Mouse (Mus musculus) heart, embryonic 16.5 days (tissue): Measurements from ENCODE around the gene Tmem170b. TPM values are rescaled to one million over a fixed set of nuclear protein-coding genes. Genes with fewer than 3 reads are reported as not detected.

Experiments used
- ATAC-seq: fragments of 200-750 bp; cut with Nextera tagmentation; replicated peaks from 2 replicates; pipeline ENCODE4 v1.8.0; 2017; ENCODE audit warnings: moderate number of reproducible peaks; ENCODE audit not compliant: insufficient read depth, low FRiP score; ENCODE audit errors: extremely low read depth
- H3K27ac ChIP-seq: fragments of 300-500 bp; sonication (generic); 2 replicates; pipeline ENCODE4 v1.5.1; 2014; ENCODE audit warnings: mild to moderate bottlenecking, low read length, control low read depth, moderate library complexity
- H3K27me3 ChIP-seq: fragments of 300-500 bp; sonication (generic); 2 replicates; pipeline ENCODE4 v1.6.1; 2014; ENCODE audit warnings: low read length, mixed read lengths; ENCODE audit not compliant: control insufficient read depth, insufficient read depth
- H3K36me3 ChIP-seq: fragments of 300-500 bp; sonication (generic); 2 replicates; pipeline ENCODE4 v1.6.1; 2014; ENCODE audit not compliant: control insufficient read depth, insufficient read depth
- H3K4me1 ChIP-seq: fragments of 300-500 bp; sonication (generic); 2 replicates; pipeline ENCODE4 v1.6.1; 2014; ENCODE audit warnings: low read length, mixed read lengths; ENCODE audit not compliant: control insufficient read depth, insufficient read depth
- H3K4me2 ChIP-seq: fragments of 300-500 bp; sonication (generic); 2 replicates; pipeline ENCODE4 v1.6.1; 2014; ENCODE audit warnings: low read depth, mild to moderate bottlenecking, control low read depth, low read length
- H3K4me3 ChIP-seq: fragments of 300-500 bp; sonication (generic); 2 replicates; pipeline ENCODE4 v1.5.1; 2014; ENCODE audit warnings: mild to moderate bottlenecking, control low read depth, low read length
- H3K9ac ChIP-seq: fragments of 300-500 bp; sonication (generic); 2 replicates; pipeline ENCODE4 v1.6.1; 2014; ENCODE audit warnings: low read length, control low read depth
- H3K9me3 ChIP-seq: fragments of 300-500 bp; sonication (generic); replicated peaks from 2 replicates; pipeline ENCODE4 v1.6.1; 2016; ENCODE audit warnings: low read length; ENCODE audit not compliant: control insufficient read depth
- WGBS: fragments of 180-500 bp; shearing (Covaris S2); extraction: QIAGEN DNeasy Blood & Tissue Kit; methylation state at CpG from one replicate; pipeline ENCODE4 v1.1.7; 2014; 5-methylcytosine and 5-hydroxymethylcytosine counted together
- polyA plus RNA-seq: library from polyadenylated mRNA; unstranded; fragments of >200 nt; fragmentation: Nextera tagmentation; extraction: Ambion mirVana; gene quantifications from 2 replicates; pipeline ENCODE4 v1.2.1, GENCODE M21; 2015

Gene Tmem170b
- polyA plus RNA-seq, 1 experiment from 2014 or later: 12.1 TPM

GRCm38 (mm10) chr13:41581058-41581457, 24.6 kb upstream of the Tmem170b start:
- Histone ChIP-seq H3K27me3 (no peaks in the 10 kb centered on the region), H3K4me1 (no peaks in the 10 kb centered on the region), H3K9me3 (peaks cover 14% of the 10 kb centered on the region), H3K36me3 (no peaks in the 10 kb centered on the region), H3K4me2 (no peak overlapping the region), H3K4me3 (no peak overlapping the region), H3K27ac (no peak overlapping the region), H3K9ac (no peak overlapping the region)
- ATAC-seq: no peak
- 76% methylated on average over 4 of the region's 4 CpGs for WGBS

DNA sequence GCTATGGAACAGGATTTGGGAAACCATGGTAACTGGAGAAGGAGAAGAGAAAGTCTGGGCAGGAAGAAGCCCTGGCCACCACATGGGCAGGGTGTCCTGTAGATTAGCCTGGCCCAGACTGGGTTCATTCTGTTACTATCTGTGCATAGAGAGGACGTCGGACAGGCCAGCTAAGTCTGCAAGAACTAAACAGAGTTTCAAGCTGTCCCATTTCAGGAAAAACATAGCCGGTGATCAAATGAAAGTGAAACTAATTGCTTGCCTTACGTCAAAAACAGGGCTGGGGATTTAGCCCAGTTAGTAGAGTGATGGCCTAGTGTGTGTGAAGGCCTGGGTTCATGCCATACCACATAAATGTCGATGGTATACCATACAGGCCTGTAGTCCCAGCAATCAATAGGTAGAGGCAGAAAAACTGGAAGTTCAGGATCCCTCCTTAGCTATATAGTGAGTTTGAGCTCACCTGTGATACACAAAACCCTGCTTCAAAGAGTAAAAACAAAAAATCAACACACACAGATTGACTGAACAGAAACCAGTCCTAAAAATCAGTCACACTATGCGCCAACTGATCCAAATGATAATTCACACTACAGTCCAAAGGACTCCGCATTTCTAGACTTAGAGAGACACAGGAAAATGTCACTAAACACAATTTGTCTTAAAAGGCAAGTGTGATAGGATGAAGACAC, 21.9 kb upstream of the Tmem170b start:
- Histone ChIP-seq H3K27me3 (no peaks in the 10 kb centered on the region), H3K9ac (no peak overlapping the region), H3K27ac (no peak overlapping the region), H3K4me1 (no peaks in the 10 kb centered on the region), H3K36me3 (no peaks in the 10 kb centered on the region), H3K4me2 (peak overlapping the region; percentile 17; the same call in 1 of the 2 replicates), H3K9me3 (peaks cover 4% of the 10 kb centered on the region; the same call in 1 of the 2 replicates), H3K4me3 (no peak overlapping the region)
- 70% methylated on average over 7 of the region's 7 CpGs for WGBS
- ATAC-seq: no peak

- Histone ChIP-seq H3K27me3 (no peaks in the 10 kb centered on the region), H3K4me1 (no peaks in the 10 kb centered on the region), H3K9me3 (peaks cover 4% of the 10 kb centered on the region; the same call in 1 of the 2 replicates), H3K4me2 (no peak overlapping the region), H3K27ac (no peak overlapping the region), H3K9ac (no peak overlapping the region), H3K36me3 (no peaks in the 10 kb centered on the region), H3K4me3 (no peak overlapping the region)
- no peak for ATAC-seq
- 85% methylated on average over 3 of the region's 3 CpGs for WGBS
Observed at GRCm38 (mm10) chr13:41584358-41584680, 21.4 kb upstream of the Tmem170b start.

- Histone ChIP-seq H3K36me3 (no peaks in the 10 kb centered on the region), H3K27me3 (no peaks in the 10 kb centered on the region), H3K27ac (no peak overlapping the region), H3K4me2 (no peak overlapping the region), H3K9me3 (peaks cover 4% of the 10 kb centered on the region; the same call in 1 of the 2 replicates), H3K9ac (no peak overlapping the region), H3K4me1 (no peaks in the 10 kb centered on the region), H3K4me3 (no peak overlapping the region)
- no peak for ATAC-seq
- WGBS: 74% methylated on average over 4 of the region's 4 CpGs
Observed at GRCm38 (mm10) chr13:41584896-41585295, 20.8 kb upstream of the Tmem170b start.

DNA sequence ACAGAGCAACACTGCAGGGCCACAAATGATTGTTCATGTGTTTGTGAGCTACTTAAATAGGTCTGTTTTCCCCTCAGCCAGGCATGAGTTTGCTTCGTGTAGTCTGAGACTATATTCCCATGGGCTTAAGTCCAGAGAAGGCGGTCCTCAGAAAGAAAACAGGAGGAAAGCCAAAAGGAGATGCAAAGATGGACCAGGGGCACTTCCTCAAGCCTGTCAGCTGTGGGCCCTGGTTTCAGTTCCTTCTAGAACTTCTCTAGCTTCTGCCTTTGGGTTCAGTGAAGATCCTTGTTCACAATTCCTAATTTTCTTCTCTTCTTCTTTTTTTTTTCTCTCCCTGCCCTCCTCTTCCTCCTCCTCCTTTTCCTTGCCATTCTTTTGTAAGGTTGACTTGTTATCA, 9.0 kb upstream of the Tmem170b start:
- H3K4me3 ChIP-seq: no peak overlapping the region
- no peaks in the 10 kb centered on the region for H3K36me3 ChIP-seq
- no peaks in the 10 kb centered on the region for H3K9me3 ChIP-seq
- WGBS: 36% methylated on average over 2 of the region's 2 CpGs
- no peak overlapping the region for H3K9ac ChIP-seq
- no peak for ATAC-seq
- no peak overlapping the region for H3K27ac ChIP-seq
- H3K27me3 ChIP-seq: no peaks in the 10 kb centered on the region
- H3K4me1 ChIP-seq: no peaks in the 10 kb centered on the region; the same call in 1 of the 2 replicates
- H3K4me2 ChIP-seq: no peak overlapping the region

DNA sequence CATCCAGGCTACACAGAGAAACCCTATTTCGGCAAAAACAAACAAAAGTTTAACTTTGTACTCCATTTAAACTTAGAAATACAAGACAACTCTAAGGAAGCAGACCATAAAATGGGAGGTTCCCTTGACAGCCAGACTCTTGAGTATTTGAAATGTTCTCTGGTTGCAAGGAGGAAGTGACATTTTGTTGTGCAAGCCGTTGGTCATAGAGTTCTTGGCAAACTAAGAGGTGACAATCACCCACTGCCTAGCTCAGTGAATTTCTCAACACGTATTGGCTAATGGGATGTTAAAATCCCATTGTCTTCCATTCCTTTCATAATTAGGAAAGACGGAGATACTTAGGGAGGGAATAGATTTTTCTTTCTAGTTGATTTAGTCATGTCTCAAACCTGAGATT, 5.7 kb upstream of the Tmem170b start:
- Histone ChIP-seq H3K27me3 (no peaks in the 10 kb centered on the region), H3K36me3 (no peaks in the 10 kb centered on the region), H3K9ac (no peak overlapping the region), H3K4me1 (peaks cover 4% of the 10 kb centered on the region), H3K4me2 (no peak overlapping the region), H3K4me3 (no peak overlapping the region), H3K27ac (no peak overlapping the region), H3K9me3 (no peaks in the 10 kb centered on the region)
- no peak for ATAC-seq
- WGBS: 65% methylated on average over 4 of the region's 4 CpGs

DNA sequence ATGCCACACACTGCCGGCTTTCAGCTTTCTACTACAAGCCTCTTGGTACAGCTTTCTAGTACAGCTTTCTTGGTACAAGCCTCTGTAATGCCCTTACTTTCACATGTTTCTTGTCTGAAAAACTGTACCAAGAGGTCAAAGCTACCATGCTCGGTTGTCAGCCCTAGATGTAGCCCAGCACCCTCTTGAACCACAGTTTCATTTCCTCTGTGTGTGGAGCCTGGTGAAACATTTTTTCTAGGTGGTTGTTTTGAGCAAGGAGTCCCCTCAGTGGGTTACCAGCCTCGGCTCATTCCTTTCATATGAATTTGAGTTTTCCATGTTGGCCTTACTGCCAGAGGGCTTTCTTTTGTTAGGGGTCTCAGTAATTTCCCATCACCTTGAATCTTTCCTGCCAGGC, 4.7 kb upstream of the Tmem170b start:
- Histone ChIP-seq H3K9ac (no peak overlapping the region), H3K36me3 (no peaks in the 10 kb centered on the region), H3K4me1 (peaks cover 4% of the 10 kb centered on the region), H3K27ac (no peak overlapping the region), H3K4me2 (no peak overlapping the region), H3K27me3 (no peaks in the 10 kb centered on the region), H3K4me3 (no peak overlapping the region), H3K9me3 (no peaks in the 10 kb centered on the region)
- no peak for ATAC-seq
- 82% methylated on average over 3 of the region's 3 CpGs for WGBS

GRCm38 (mm10) chr13:41603921-41604466, 1.7 kb upstream of the Tmem170b start:
- H3K27ac ChIP-seq: no peak overlapping the region
- H3K4me3 ChIP-seq: no peak overlapping the region
- no peak for ATAC-seq
- peaks cover 18% of the 10 kb centered on the region for H3K4me1 ChIP-seq
- H3K9ac ChIP-seq: no peak overlapping the region
- H3K9me3 ChIP-seq: no peaks in the 10 kb centered on the region
- no peak overlapping the region for H3K4me2 ChIP-seq
- no peaks in the 10 kb centered on the region for H3K27me3 ChIP-seq
- 67% methylated on average over 5 of the region's 5 CpGs for WGBS
- no peaks in the 10 kb centered on the region for H3K36me3 ChIP-seq

DNA sequence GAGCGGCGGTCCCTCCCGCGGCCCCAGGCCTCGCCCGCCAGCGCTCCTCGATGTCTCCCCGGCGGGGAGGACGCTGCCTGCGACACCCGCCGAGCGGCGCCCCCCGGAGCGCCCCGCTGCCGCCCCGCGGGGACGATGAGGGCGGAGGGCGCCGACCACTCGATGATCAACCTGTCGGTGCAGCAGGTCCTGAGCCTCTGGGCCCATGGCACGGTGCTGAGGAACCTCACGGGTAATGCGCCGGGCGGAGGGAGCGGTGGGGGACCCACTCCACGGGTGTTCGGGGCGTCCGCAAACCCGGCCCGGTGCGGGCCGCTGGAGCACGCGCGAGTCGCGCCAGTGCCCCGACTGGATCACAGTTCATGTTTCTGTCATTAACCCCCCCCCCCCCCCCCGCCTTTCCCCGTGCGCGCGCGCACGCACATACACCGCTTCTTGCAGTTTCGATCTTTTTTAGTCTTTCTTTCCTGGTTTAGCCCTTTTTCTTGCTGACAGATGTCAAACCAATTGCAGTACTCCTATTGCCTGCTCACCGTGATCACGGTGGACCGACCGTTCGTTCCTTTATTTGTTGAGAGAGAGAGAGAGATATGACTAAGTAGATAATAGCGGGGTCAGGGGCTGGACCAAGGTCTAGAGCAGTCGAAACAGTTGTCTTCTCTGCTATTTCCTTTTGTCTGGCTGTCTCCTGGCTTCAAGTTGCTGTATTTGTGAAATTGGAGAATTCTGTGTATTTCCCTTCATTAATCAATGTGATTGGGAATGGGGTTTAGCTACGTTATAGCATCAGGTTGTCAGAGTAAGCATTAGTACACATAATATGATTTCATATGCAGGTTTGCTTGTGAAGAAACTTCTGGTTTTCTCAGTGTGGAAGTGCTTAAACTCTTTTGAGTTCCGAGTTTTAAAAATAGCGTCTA, 634 bp downstream of the Tmem170b start:
- no peak; the same call in 1 of the 2 replicates for ATAC-seq
- H3K9me3 ChIP-seq: no peaks in the 10 kb centered on the region
- peak overlapping the region; percentile 98 for H3K4me3 ChIP-seq
- peak overlapping the region; percentile 92 for H3K27ac ChIP-seq
- no peaks in the 10 kb centered on the region for H3K27me3 ChIP-seq
- peaks cover 18% of the 10 kb centered on the region for H3K4me1 ChIP-seq
- 2% methylated on average over 57 of the region's 67 CpGs for WGBS
- H3K9ac ChIP-seq: peak overlapping the region; percentile 98
- peak overlapping the region; percentile 82 for H3K4me2 ChIP-seq
- no peaks in the 10 kb centered on the region for H3K36me3 ChIP-seq
